Mouse (Mus musculus) midbrain, embryonic 16.5 days (tissue): ENCODE results near the gene Osmr. TPM values are rescaled to one million over a fixed set of nuclear protein-coding genes. Genes with fewer than 3 reads are reported as not detected.

Experiments used
- ATAC-seq: fragments of 200-750 bp; cut with Nextera tagmentation; 2 replicates; pipeline ENCODE4 v1.8.0; 2017; ENCODE audit warnings: moderate TSS enrichment
- H3K27ac ChIP-seq: fragments of 300-500 bp; sonication (generic); 2 replicates; pipeline ENCODE4 v1.5.1; 2014; ENCODE audit warnings: mild to moderate bottlenecking, low read length, mixed read lengths
- H3K27me3 ChIP-seq: fragments of 300-500 bp; sonication (generic); 2 replicates; pipeline ENCODE4 v1.6.1; 2014; ENCODE audit warnings: low read depth, low read length, mixed read lengths; ENCODE audit not compliant: control insufficient read depth, insufficient read depth
- H3K36me3 ChIP-seq: fragments of 300-500 bp; sonication (generic); 2 replicates; pipeline ENCODE4 v1.6.1; 2014; ENCODE audit warnings: mild to moderate bottlenecking, low read length, moderate library complexity, mixed read lengths; ENCODE audit not compliant: control insufficient read depth, insufficient read depth
- H3K4me1 ChIP-seq: fragments of 300-500 bp; sonication (generic); 2 replicates; pipeline ENCODE4 v1.6.1; 2014; ENCODE audit warnings: mild to moderate bottlenecking, low read length, mixed read lengths; ENCODE audit not compliant: control insufficient read depth, insufficient read depth
- H3K4me2 ChIP-seq: fragments of 300-500 bp; sonication (generic); 2 replicates; pipeline ENCODE4 v1.6.1; 2014; ENCODE audit warnings: mild to moderate bottlenecking, low read length, mixed read lengths
- H3K4me3 ChIP-seq: fragments of 300-500 bp; sonication (generic); 2 replicates; pipeline ENCODE4 v1.5.1; 2014; ENCODE audit warnings: low read depth, mild to moderate bottlenecking, low read length, moderate library complexity, mixed read lengths
- H3K9ac ChIP-seq: fragments of 300-500 bp; sonication (generic); 2 replicates; pipeline ENCODE4 v1.6.1; 2014; ENCODE audit warnings: low read depth, low read length, mixed read lengths
- H3K9me3 ChIP-seq: fragments of 300-500 bp; sonication (generic); replicated peaks from 2 replicates; pipeline ENCODE4 v1.6.1; 2014; ENCODE audit warnings: mild to moderate bottlenecking, low read length, mixed read lengths; ENCODE audit not compliant: control insufficient read depth, poor library complexity, severe bottlenecking
- WGBS: fragments of 180-500 bp; shearing (Covaris S2); extraction: QIAGEN DNeasy Blood & Tissue Kit; methylation state at CpG from one replicate; pipeline ENCODE4 v1.1.7; 2014; 5-methylcytosine and 5-hydroxymethylcytosine counted together
- polyA plus RNA-seq: library from polyadenylated mRNA; unstranded; fragments of >200 nt; fragmentation: Nextera tagmentation; extraction: Ambion mirVana; gene quantifications from 2 replicates; pipeline ENCODE4 v1.2.1, GENCODE M21; 2015

Gene Osmr
- polyA plus RNA-seq, 1 experiment from 2014 or later: 2.6 TPM

GRCm38 (mm10) chr15:6786212-6786611, 88.6 kb downstream of the Osmr start:
- whole genome bisulfite sequencing: 94% methylated on average over 10 of the region's 10 CpGs
- Histone ChIP-seq H3K4me2 (no peak overlapping the region), H3K27me3 (no peaks in the 10 kb centered on the region), H3K9me3 (no peaks in the 10 kb centered on the region), H3K36me3 (peaks cover 44% of the 10 kb centered on the region), H3K4me3 (no peak overlapping the region), H3K27ac (no peak overlapping the region), H3K9ac (no peak overlapping the region), H3K4me1 (no peaks in the 10 kb centered on the region)
- no peak for ATAC-seq

GRCm38 (mm10) chr15:6772265-6772664, 102.5 kb downstream of the Osmr start:
- Histone ChIP-seq H3K4me1 (no peaks in the 10 kb centered on the region), H3K9ac (no peak overlapping the region), H3K9me3 (no peaks in the 10 kb centered on the region), H3K4me2 (no peak overlapping the region), H3K27ac (no peak overlapping the region), H3K27me3 (no peaks in the 10 kb centered on the region), H3K4me3 (no peak overlapping the region), H3K36me3 (peaks cover 28% of the 10 kb centered on the region)
- ATAC-seq: no peak
- 91% methylated on average over 3 of the region's 3 CpGs for WGBS

Other genes with a start within 250 kb of the Osmr start
- gene Rictor, start 166.6 kb downstream of the Osmr start, polyA plus RNA-seq: 57.1 and 64.4 TPM in 2 replicates
- gene Lifr, start 215.6 kb upstream of the Osmr start, polyA plus RNA-seq: 8.0 and 9.5 TPM in 2 replicates